Mouse (Mus musculus): ENCODE results near the gene Ccdc159. TPM values are rescaled to one million over a fixed set of nuclear protein-coding genes. Genes with fewer than 3 reads are reported as not detected.

Gene Ccdc159
- polyA plus RNA-seq, 1 experiment = 24.4 TPM

DNA sequence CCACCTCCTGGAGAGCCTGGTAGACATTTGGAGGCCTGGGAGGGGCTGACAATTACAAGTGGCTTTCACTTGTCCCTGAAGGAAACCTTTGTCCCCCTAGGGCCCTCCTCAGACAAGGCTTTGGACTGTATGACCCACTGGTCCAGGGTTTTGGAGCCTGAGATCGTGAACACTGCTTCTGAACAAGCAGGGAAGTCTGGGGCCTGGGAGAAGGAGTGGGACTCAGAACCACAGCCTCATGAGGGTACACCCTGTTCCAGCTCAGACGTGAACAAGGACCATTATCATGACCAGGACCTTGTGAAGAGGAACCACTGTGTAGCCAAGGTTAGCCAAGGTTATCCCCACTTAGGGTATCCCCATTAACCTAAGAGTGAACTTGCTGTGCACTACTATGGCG lies 1.9 kb downstream of the Ccdc159 start:
- H3K4me1 ChIP-seq (ENCODE audit: control insufficient read depth, insufficient read depth, low read length) = no peaks in the 10 kb centered on the region; the same call in 1 of the 2 replicates
- no peak overlapping the region for H3K4me3 ChIP-seq (ENCODE audit: insufficient read depth, low read length)
- no peak overlapping the region for H3K27ac ChIP-seq (ENCODE audit: insufficient read depth, low read length)
- TF ChIP-seq CTCF (IDR thresholded peaks at IDR 0.05; ENCODE audit: extremely low read depth, insufficient read depth, low read length) = no peak
- TF ChIP-seq POLR2A (IDR thresholded peaks at IDR 0.05; ENCODE audit: extremely low read depth, insufficient read depth, low read length) = no peak

DNA sequence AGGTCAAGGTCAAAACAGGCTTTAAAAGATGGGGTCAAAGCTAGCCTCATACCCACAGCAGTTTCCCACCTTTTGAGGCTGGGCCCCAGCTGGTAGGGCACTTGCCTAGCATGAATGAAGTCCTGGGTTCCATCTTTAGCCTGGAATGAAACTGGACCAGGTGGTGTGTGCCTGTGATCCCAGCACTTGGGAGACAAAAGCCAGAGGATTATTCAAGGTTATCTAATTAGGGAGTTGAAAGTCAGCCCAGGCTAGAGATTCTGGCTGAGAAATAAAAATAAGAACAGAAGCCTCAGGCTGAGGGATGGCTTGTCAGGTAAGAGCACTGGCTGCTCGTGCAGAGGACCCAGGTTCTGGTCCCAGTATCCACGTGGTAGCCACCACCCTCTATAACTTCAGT lies 4.7 kb downstream of the Ccdc159 start:
- H3K4me3 ChIP-seq (ENCODE audit: insufficient read depth, low read length) = no peak overlapping the region
- no peak for TF ChIP-seq POLR2A (IDR thresholded peaks at IDR 0.05; ENCODE audit: extremely low read depth, insufficient read depth, low read length)
- TF ChIP-seq CTCF (IDR thresholded peaks at IDR 0.05; ENCODE audit: extremely low read depth, insufficient read depth, low read length) = no peak
- no peaks in the 10 kb centered on the region for H3K4me1 ChIP-seq (ENCODE audit: control insufficient read depth, insufficient read depth, low read length)
- H3K27ac ChIP-seq (ENCODE audit: insufficient read depth, low read length) = no peak overlapping the region

DNA sequence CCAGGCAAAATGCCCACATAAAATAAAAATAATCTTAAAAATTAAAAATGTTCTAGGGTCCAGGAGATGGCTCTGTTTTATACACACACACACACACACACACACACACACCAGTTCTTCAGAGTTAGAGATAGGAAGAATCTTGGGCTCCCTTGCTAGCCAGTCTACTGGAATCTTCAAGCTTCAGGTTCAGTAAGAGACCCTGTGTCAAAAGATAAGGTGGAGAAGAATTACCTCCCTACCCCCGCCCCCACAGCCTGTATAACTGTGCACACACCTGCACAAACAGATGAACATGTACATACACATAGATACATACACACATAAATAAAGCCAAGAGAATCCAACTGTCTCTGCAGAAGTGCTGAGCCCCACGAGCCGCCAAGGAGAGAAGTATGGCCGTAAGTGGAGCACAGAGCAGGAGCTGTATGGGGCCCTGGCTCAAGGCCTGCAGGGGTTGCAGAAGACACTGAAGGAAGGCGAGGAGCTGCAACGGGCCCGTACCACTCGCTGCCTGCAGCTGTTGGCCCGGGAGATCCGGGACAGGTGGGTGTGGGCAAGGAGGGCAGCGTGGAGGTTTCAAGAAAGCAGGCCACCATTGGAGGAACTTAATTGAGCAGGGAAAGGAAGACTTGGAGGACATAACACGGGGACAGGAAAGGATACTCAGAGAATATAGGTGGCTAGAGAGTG lies 5.3 kb downstream of the Ccdc159 start:
- no peak overlapping the region for H3K4me3 ChIP-seq (ENCODE audit: insufficient read depth, low read length)
- no peak overlapping the region for H3K27ac ChIP-seq (ENCODE audit: insufficient read depth, low read length)
- H3K4me1 ChIP-seq (ENCODE audit: control insufficient read depth, insufficient read depth, low read length) = no peaks in the 10 kb centered on the region
- TF ChIP-seq POLR2A (IDR thresholded peaks at IDR 0.05; ENCODE audit: extremely low read depth, insufficient read depth, low read length) (no peak), CTCF (IDR thresholded peaks at IDR 0.05; ENCODE audit: extremely low read depth, insufficient read depth, low read length) (no peak)

DNA sequence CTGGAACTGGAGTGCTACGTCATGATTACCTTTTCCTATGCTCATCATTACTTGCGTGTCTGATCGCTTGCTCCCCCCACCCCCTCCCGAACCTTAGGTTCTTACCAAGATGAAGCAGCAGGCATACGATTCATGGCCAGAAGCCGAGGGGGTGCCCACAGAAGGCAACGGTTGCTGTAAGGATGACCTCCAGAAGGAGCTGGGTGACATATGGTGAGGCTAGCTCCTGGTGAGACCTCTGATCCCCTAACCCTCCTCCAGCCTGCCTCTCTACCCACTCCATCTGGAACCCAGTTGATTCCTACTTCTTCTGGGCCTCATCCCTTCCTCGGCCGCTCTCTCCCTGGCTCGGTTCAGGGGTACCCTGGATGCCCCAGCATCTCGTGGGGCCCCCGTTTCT lies 6.8 kb downstream of the Ccdc159 start:
- TF ChIP-seq POLR2A (IDR thresholded peaks at IDR 0.05; ENCODE audit: extremely low read depth, insufficient read depth, low read length) (no peak), CTCF (IDR thresholded peaks at IDR 0.05; ENCODE audit: extremely low read depth, insufficient read depth, low read length) (no peak)
- Histone ChIP-seq H3K4me3 (ENCODE audit: insufficient read depth, low read length) (no peak overlapping the region), H3K4me1 (ENCODE audit: control insufficient read depth, insufficient read depth, low read length) (no peaks in the 10 kb centered on the region), H3K27ac (ENCODE audit: insufficient read depth, low read length) (no peak overlapping the region)

DNA sequence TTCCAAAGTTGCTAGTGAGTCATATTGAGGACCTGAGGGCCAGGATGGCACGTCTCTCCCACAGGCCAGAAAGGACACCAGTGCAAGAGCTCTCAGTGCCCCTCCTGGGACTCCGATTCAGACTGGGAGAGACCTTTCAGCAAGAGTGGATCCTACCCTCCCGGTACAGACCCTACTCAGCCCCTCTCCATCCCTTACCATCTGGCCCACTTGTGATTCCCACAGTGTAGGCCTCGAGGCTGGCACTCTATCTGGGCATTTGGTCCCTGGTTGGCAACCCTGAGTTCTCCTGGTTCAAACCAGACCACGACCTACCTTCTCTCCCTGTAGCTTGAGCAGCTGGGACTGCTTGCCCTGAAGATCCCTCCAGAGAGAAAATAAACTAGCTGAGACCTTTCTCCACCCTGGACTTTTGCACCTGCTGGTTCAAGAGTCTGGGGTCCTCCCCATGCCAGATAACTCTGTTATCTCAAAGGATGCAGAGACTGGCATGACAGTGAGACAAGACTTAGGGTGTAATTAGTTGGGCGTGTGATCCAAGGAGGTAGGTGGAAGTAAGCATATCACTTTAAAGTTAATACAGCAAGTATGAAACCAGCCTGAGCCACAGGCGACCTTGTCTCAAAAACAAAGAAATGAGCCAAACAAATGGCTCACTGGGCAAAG lies 8.3 kb downstream of the Ccdc159 start:
- Histone ChIP-seq H3K4me1 (ENCODE audit: control insufficient read depth, insufficient read depth, low read length) (no peaks in the 10 kb centered on the region), H3K27ac (ENCODE audit: insufficient read depth, low read length) (no peak overlapping the region), H3K4me3 (ENCODE audit: insufficient read depth, low read length) (no peak overlapping the region)
- TF ChIP-seq POLR2A (IDR thresholded peaks at IDR 0.05; ENCODE audit: extremely low read depth, insufficient read depth, low read length) = no peak
- no peak for TF ChIP-seq CTCF (IDR thresholded peaks at IDR 0.05; ENCODE audit: extremely low read depth, insufficient read depth, low read length)

DNA sequence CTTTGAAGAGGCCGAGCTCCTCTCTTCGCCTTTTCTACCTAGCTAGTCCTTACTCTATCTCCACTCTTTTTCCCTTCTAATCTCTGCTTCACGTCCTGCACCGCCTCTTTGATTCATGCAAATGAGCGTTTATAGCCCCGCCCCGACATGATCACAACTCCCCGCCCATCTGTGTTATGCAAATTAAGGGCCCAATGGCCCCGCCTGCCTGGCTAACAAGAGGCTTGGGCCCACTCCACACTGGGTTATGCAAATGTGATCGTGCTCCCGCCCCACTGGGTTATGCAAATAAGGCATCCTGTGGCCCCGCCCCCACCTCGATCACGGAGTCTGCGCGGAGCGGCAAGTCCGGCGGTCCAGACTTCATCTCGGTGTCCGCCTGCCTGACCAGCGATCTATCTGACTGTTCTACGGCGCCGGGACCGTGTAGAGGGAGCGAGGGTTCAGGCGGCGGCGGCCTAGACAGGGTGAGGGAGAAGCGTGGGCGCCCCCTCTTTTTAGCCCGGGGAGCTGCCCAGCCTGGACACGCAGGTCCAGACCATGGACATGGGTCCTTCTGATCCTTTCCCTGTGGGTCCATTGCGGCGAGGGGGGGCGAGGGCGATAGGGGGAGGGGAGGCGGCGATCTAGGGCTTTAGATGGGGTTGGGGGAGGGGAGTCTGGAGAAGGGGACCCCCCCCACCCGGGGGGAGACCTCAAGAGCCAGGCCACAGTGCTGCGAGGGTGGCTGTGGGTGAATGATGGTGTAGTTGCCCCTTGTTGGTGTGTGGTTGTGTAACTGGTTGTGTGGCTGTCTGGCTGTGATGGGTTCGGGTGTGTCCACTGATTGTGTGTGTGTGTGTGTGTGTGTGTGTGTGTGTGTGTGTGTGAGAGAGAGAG lies 9.7 kb downstream of the Ccdc159 start, which contains the start of gene Plppr2:
Plppr2 (plus strand) TSS at position 342 of the 879 bp plus-strand sequence.
- Histone ChIP-seq H3K4me1 (ENCODE audit: control insufficient read depth, insufficient read depth, low read length) (no peaks in the 10 kb centered on the region), H3K4me3 (ENCODE audit: insufficient read depth, low read length) (peak within 1 kb of the TSS; percentile 58), H3K27ac (ENCODE audit: insufficient read depth, low read length) (no peak within 1 kb of the TSS)
- TF ChIP-seq POLR2A (IDR thresholded peaks at IDR 0.05; ENCODE audit: extremely low read depth, insufficient read depth, low read length) (peak; percentile 85), CTCF (IDR thresholded peaks at IDR 0.05; ENCODE audit: extremely low read depth, insufficient read depth, low read length) (no peak)

DNA sequence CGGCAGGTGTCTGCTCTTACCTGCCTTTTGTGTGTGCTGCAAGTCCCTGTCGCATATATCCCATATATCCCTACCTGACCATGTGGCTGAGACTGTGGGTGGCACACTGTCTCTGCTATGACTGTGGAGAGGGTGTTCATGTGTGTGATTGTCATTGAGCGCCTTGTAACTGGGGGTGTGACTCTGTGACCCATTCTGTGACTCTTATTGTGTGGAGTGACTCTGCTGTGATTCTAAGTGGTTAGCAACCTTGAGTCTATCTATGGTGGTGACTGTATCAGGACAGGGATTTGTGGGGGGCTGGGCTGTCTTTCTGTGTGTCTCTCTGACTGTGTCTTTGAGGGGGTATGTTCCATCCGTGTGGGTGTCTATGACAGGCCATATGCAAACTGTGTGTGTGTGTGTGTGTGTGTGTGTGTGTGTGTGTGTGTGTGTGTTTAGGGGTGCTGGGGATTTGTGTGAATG lies 10.5 kb downstream of the Ccdc159 start:
- H3K27ac ChIP-seq (ENCODE audit: insufficient read depth, low read length) = no peak overlapping the region
- TF ChIP-seq POLR2A (IDR thresholded peaks at IDR 0.05; ENCODE audit: extremely low read depth, insufficient read depth, low read length) (no peak), CTCF (IDR thresholded peaks at IDR 0.05; ENCODE audit: extremely low read depth, insufficient read depth, low read length) (no peak)
- peak overlapping the region; percentile 58 for H3K4me3 ChIP-seq (ENCODE audit: insufficient read depth, low read length)
- no peaks in the 10 kb centered on the region for H3K4me1 ChIP-seq (ENCODE audit: control insufficient read depth, insufficient read depth, low read length)

DNA sequence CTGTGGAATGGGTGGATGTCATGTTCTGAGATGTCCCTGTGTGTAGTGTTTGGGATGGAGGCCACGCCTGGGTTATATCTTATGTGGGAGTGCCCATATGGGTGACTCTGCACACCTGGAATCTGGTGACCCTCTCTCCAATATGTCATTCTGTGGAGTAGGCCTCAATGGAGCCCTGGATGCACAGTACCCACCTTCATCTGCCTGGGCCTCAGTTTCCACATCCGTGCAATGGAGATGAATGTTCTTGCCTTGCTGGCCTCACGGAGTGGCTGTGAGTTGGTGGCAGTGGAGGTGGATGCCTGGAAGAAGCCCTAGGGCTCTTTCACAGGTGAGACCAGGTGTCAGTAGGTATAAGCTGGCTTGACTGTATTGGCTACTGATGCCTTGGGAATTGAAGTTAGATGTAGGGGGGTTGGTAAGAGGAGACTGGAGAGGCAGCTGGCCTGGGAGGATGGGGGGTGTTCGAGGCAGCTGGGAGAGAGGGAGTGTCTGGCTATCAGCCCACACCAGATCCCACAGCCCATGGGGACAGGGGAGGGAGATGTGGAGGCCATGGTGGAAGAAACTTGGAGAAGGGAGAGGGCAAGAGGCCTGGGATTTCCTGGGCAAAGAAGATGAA lies 11.1 kb downstream of the Ccdc159 start:
- no peak overlapping the region for H3K27ac ChIP-seq (ENCODE audit: insufficient read depth, low read length)

DNA sequence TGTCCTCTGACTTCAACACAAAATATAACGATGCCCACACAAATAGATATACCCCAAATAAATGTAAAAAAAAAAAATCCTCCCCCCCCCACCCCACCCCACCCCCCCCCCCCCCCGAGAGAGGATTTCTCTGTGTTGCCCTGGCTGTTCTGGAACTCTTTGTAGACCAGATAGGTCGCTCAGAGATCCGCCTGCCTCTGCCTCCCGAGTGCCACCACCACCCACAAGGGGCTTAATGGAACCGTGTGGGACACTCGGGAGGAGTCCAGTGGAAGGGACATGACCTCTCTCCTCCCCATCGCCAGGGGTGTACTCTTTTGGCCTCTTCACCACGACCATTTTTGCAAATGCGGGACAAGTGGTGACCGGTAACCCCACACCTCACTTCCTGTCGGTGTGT lies 15.8 kb downstream of the Ccdc159 start:
- H3K4me3 ChIP-seq (ENCODE audit: insufficient read depth, low read length) = no peak overlapping the region
- TF ChIP-seq POLR2A (IDR thresholded peaks at IDR 0.05; ENCODE audit: extremely low read depth, insufficient read depth, low read length) (0 out of 2 replicates have a peak, but pooled peaks have one; percentile 18), CTCF (IDR thresholded peaks at IDR 0.05; ENCODE audit: extremely low read depth, insufficient read depth, low read length) (no peak)
- no peak overlapping the region for H3K27ac ChIP-seq (ENCODE audit: insufficient read depth, low read length)

More for the DNA sequence above, 11.1 kb downstream of the Ccdc159 start:
- TF ChIP-seq POLR2A (IDR thresholded peaks at IDR 0.05; ENCODE audit: extremely low read depth, insufficient read depth, low read length) = no peak
- TF ChIP-seq CTCF (IDR thresholded peaks at IDR 0.05; ENCODE audit: extremely low read depth, insufficient read depth, low read length) = no peak
- Histone ChIP-seq H3K4me1 (ENCODE audit: control insufficient read depth, insufficient read depth, low read length) (no peaks in the 10 kb centered on the region), H3K4me3 (ENCODE audit: insufficient read depth, low read length) (peak overlapping the region; percentile 58)

More for the DNA sequence above, 15.8 kb downstream of the Ccdc159 start:
- H3K4me1 ChIP-seq (ENCODE audit: control insufficient read depth, insufficient read depth, low read length) = no peaks in the 10 kb centered on the region

Measured in cortical plate, adult 2 months (tissue).